Mouse (Mus musculus) adrenal gland, adult 18-20 months (tissue): ENCODE data around the gene Asic2. TPM values are rescaled to one million over a fixed set of nuclear protein-coding genes. Genes with fewer than 3 reads are reported as not detected.

Source experiments
- DNase-seq, 2 experiments: peaks; one replicate each; pipeline ENCODE4 v3.0.0; 2021 to 2022; ENCODE audit warnings: low spot score in 2 of 2
- total RNA-seq, 2 experiments: library from RNA; stranded (reverse); gene quantifications; 1 replicate in 1 of 2; 2 replicates in 1 of 2; pipeline ENCODE4 v1.2.3; 2021

The Asic2 gene
- total RNA-seq, 2 experiments from 2014 or later, result 2.5 to 3.2 TPM

DNA sequence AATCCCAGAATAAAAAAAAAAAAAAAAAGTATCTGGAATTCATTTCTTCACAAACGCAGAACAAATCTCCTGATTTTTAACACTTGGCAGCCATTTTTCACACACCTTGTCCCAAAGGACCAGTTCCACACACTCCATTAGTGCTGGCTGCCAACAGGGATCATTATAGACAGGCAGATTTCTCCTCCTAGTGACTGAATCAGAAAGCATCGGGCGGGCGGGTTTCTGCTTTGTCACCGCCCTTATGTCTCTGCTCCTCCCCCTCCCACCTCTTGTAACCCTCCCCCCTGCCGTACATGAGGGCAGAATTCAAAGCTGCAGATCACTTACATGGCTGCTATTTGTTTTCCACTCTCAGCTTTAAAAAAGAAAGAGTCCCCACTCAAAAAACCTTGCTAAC is 436.4 kb downstream of the Asic2 start:
- no peak for DNase-seq

DNA sequence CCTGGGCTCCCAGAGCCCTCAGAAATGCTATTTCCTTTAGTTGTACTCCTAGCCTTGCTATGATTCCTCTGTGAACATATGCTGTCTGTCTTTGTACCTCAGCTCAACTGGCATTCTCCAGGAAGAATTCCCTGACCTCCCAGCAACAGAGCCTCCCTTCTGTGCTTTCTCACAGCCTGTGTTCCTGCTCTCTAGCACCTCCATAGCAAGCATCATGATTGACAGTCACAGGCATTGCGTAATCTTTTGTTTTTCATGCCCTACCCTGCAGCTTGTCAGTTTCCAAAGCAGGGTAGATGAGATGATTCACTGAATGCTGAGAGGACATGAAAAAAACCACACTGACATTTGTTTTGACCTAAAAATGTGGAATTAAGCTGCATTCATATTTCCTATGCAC is 445.3 kb downstream of the Asic2 start:
- DNase-seq, result no peak

DNA sequence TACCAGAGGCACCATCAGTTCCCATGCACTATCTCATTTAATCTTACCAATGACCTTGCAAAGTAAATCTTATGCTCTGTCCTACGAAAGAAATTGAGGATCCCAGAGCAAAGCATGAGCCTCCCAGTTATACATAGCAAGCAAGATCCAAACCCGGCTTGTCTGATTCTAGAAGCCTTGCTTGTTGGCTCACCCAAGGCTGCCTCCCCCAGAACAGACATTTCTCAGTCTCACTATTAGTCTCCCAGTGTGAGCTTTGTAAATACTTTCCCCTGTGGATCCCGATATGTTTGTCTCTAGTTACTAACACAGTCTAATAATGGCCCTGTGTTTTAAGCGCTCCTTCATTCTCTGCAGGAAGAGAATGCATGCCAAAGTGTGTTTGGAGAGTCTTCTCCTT is 446.4 kb downstream of the Asic2 start:
- no peak for DNase-seq

DNA sequence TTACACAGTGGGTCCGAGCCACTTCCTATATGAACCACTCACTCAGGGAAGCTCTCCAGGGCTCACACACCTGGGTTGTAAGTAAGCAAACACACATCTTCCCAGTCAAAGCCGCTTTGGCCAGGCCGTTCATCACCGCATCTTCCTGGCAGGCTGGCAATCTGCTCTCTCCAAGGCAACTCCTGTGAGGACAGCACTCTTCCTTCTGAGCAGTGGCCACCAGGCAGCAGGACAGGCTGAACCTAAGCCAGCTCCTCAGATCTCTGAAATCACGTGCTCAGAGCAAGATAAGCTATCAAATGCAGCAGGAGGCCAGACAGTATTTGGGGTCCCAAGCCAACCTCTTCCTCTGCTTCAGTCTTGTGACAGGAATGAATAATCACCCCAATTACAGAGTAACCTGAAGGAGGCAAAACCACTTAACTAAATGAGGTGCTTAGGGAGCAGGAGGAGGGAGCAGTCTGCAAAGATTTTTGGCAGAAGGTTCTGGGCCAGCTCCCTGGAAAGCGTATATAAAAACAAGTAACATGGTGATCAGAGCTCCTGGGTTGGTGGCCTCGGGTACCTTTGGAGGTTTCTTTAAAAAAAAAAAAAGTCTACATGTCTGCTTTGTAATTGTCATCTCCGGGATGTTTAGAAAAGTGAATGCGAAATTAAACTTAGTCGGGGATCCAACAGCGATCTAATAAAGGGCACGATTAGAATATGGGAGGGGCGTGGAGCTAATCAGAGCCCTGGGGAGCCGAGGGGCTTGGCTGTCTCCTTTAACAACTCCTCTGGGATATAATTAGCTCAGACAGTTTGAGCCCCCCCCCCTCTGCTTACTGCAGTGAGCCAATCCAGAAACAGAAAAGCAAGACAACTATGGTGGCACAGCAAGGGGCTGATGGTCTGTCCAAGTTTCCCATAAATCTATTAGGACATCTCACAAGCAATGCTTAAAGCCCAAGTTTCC is 450.0 kb downstream of the Asic2 start:
- no peak for DNase-seq

DNA sequence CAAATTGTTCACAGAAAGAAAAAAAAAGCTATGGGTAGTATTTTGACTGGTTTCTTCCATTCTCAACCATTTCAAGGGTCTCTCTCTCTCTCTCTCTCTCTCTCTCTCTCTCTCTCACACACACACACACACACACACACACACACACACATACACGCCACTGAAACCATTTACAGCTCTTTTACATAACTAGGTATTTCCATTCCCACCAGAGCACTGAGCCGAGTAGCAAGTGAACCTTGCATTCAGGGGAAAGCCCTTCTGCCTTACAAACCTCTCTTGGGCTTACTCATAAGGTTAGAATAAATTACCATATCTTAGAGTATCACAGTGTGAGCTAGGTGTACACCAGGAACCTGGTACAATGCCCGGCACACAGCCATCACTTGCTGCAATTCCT is 452.5 kb downstream of the Asic2 start:
- no peak for DNase-seq

DNA sequence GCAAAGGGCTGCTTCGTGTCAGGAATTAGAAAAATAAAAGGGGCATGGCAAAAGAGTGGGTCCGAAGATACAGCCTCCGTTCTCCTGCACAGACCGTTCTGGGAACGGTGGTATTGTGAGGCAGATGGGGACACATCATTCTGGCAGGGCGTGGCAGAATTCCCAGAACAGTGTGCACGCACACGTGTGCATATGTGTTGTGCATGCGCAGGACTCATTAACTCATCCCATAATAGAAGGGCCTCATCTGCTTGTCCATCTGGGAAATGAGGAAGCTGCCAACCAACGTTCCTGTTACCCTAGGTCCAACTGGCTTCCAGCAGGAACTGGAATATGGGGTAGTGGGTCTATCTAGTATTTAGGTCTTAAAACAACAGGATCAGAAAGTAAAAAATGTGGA is 455.8 kb downstream of the Asic2 start:
- no peak for DNase-seq

DNA sequence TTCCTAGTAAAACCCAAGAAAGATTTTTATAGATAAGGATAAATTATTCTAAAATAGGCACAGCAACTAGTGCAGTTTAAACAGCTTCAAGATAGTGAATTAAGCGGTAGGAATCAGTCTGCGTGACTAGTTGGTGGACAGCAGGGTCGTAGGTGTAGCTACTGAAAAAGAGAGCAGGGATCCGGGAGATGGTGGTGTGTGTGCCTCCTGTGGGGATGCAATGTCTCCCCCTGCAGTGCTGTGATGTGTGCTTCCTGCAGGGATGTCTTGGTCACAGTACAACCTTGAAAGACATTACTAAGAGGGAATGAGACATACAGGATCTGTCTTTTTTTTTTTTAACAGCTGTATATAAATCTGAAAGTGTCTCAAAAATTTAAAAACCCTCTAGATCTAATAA is 456.9 kb downstream of the Asic2 start:
- no peak for DNase-seq

DNA sequence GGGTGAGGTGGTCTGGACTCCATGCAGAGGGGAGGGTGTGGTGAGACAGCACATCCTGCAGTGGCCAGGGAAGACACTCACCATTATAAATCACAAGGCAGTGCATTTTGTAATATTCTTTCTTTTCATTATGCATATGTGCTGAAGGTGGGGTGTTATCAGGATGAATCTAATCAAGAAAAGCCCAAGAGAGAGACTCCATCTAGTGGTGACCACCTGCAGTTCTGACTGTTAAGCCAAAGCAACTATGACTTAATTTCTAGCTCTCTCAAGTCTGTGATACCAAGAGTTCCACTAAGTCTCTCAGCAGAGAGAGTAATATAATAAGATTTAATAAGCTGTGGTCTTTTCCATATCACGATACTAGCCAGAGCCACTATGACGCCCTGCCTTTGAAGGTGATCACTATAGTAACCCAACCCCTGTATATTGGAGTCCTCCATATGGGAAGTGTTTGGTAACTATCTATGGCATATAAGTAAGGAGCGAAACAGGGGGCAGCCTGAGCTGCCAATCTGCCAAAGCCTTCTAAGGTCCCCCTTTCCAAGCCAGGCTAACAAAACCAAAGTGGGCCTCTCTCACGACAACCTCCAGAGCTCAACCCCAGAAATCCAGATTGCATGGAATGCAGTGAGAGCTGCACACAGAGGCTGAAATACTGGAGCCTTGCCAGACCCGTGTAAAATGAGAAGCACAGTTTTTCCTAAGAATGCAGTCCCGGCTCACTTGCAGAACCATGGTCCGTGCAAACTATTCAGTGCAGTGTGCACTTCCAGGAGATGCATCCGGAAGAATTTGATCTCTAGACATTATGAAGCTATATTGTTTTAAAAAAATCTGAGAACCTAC is 459.6 kb downstream of the Asic2 start:
- no peak for DNase-seq

DNA sequence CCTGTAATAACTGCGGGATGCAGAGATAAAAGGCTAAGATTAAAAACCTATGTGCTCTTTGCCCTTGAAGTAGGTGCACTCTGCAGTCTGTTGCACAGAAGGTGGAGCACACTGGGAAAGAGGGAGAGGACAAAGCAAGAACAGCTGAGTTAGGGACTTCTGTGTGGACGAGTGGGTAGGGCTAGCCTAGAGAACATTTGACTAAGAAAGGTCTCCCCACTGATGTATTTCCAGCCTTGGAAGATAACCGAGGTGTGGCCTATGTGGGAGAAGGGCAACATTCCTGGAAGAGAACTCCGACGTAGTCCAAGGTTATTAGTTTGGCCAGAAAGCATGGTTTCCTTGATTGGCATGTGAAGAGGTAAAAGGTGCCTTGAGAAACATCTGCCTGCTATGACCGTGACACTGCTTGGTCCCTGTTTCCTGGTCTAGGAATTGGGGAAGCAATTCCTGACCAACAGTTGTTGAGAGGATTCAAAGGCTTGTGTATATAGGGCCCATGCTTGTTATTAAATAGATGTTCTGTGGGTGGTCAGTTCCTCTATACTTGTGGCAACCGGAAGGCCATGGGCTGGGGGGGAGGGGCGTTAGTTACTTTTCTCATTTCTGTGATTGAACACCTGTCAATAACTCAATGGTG is 463.3 kb downstream of the Asic2 start:
- no peak for DNase-seq

DNA sequence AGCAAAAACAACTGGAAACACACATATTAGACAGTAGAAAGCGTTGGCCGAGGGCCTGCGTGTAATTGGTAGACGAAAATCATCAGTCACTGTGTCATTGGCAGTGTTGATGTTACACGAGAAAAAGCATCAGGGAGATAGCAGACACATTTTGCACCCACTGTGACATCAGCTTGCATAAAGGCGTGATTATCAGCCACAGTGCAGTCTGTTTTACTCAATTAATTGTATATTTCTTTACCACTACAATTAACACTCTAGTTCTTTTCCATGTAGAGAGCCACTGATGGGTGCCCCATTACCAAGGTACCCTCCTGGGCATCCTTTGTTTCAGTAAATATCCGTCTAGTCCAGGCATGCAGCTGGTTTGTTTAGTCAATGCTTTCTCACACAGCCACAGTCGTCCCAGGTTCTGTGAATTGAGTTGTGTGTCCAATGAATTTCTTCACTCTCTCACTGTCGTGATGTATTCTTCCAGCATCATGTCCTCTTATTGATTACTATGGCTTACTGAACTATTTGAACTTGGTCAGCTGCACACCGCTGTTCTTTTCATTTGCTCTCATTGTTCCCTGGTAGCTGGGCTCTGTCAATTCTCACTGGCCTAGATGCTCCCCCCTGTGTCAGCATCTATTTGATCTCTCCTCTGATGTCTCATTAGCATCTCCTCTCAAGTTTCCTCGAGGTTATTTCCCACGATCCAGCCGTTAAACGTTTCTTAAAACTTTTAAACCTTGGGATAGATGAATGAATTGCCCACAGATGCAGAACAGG is 466.6 kb downstream of the Asic2 start:
- no peak for DNase-seq

DNA sequence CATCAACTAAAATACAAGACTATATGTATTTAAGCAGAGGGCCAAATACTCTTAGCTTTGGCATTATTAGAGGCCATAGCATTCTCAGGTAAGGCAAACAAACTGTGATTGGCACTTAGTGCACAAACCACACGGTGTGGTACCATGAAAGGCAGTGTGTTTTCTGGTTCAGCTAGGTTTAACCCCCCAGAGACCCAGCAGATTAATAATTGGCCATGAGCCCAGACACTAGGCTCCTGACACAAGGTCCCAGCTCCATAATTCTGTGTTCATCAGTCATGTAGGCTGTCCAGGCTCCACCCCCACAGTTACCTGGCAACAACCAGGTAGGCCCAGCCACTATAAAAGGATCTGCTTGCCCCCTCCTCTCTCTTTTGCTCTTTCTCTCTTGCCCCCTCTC is 469.3 kb downstream of the Asic2 start:
- DNase-seq, result no peak

DNA sequence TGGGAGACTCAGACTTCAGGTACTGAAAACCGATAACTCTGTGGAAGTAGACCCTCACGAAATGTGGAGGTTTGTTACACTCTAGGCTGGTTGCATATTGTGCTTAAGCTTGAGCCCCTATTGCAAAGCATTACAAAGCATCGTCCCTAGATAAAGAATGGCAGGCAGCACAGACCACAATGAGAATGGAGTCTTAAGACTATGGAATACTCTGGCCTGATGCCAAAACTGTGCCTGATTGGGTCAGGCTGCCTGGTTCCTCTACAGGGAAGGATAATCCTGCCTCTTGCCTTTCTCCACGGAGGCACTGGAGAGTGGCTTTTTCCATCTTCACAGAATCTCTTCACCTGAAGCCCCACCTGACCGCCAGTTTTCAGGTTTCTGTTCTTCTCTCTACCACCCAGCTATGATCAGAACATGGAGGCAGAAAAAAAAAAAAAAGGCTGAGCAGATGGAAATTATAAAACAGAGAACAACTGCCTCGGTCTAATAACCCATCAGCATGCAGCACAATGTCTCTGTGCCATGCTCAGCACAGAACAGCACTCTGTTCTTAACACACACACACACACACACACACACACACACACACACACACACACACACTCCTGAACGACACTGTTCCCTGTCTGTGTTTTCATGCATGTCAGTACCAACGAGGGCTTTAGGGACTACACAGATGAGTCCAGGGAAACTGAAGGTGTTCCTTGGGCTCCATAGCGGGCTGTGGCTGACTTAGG is 470.4 kb downstream of the Asic2 start:
- DNase-seq, result no peak

DNA sequence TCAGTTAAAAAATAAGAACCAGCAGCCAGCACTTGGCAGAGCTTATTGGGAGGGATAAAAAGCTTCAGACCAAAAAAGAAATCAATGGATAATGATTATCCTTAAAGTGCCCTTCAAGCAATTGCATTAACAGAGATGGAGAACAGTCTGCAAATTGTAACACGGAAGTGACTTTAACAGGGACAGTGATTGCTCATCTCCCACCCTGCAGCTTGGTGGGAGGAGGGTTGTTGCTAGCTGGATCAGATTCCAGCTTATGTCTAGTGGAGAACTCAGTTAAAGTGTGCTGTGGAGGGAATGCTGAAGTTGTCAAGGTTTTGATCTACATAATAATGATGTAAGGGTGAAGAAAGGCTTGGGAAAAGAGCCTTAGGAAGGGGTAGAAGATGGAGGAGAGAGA is 471.8 kb downstream of the Asic2 start:
- no peak for DNase-seq

DNA sequence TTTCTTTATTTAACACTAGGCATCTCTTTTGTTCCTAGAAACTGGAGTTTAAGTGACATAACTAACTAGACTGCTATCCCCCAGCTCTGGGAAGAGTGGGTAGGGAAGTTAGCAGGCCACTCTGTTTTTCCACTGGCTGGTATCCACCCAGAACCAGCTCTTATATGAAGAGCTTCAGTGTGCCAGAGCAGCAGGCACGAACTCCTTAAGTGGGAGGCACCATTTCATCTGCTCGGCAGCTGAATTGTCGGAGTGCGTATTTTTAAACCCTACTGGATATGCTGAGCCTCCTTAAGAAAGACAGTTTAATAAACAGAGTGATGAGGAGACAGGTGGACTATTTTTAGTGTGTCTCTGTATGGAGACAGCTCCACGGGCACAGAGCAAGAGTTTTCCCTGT is 475.9 kb downstream of the Asic2 start:
- DNase-seq, result no peak

DNA sequence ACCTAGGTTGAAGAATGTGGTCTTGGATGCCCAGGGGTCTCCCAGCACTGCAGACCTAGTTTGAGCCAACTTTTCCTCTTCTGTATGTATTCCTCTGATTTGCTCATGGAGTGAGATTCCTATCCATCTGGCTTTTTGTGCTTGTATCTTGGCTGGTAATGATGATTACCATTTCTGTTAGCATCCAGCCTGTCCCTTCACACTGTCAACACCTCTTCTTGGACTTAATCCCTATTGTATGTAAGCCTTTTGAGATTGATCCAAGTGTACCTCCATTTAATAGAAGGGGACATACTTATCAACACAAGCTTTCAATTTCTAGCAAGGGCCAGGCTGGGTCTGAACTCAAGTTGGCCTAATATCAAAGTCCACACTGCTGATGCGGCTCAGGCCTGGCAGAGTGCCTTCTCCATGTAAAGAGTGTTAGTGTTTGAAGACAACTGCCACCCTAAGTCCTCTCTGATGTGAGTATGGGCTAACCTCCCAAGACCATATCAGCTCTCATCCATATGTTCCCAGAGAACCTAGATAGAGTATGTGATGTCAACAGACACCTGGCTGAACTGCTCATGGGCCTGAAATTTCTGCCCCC is 479.0 kb downstream of the Asic2 start:
- no peak for DNase-seq

DNA sequence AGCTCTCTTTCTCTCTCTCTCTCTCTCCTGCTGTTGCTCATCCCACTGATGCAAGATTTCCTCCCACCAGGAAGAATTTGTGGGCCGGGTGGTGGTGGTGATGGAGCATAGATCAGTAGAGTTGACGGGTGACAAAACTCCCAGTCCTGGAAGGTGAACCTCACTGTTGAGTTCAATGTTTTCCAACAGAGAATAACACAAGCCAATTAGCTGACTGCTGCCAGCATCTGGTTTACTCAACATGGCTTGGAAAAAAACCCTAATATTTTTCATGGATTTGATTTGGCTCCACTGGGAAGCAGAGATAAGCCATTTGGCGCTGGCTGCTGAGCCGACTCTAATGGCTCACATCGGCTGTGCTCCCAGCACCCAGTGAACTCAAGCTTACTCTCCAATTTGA is 479.6 kb downstream of the Asic2 start:
- no peak for DNase-seq

DNA sequence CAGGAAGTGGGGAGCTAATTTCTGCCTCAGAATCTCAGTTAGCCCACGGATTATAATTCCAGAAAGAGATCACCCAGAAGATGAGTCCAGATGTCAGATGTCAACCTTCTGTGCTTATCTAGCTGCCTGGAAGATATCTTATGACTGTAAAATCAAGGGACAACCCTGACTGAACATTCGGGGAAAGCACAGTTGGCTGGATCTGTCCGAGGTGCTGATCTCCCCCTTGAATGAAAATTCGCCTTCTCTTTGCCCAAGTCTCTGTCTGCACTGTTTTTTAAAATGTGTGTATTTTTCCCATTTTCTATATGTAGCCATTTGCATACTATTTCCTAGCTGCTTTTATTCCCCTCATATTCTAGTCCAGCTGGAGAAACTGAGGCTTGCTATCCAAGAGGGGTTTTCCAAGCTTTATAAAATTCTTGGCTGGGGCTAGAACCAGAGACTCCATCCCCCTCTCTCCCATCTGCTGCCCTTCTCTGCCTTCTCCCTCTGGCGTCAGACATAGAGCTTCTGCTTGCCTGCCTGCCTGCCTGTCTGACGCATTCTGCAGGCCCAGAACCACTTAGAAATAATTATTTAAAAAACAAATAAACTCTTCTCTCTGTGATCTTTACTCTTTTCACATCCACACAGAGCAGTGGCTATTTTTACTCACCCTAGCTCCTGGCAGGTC is 481.9 kb downstream of the Asic2 start:
- no peak for DNase-seq

DNA sequence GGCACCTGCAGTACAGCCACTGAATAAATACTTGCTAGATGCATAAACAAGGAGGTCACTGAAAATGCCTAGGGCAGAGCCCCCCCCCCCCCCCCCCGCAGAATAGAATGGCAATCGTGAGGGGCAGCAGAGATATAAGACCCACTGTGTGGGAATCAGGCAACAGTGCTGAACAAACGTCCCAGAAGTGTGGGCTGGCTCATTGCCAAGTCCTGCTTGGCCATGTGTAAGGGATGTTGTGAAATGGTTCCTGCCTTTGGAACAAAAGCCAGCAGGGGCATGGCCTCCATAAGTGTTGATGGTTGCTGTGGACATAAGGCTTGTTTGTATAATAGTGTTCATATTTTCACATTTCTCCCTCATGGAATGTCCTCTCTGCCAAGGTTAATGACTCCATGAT is 487.1 kb downstream of the Asic2 start:
- no peak for DNase-seq

DNA sequence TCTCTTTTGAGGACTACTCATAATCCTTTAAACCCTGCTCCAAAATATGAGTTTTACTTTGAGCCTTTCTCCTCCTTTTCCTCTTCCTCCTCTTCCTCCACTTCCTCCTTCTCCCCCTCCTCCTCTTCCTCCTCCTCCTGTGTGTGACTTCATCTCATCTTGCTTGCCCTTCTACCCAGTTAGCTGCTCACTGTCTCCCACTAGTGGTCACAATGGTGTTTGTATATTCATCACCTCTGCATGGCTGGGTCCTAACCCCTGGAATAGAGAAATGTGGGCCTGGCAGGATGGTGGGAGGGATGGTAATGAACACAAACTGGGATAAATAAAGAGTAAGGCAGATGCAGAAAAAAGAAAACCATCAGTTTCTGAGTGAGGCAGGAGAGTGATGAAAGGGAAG is 492.0 kb downstream of the Asic2 start:
- peak in 1 of 2 experiments; percentile 13 for DNase-seq
